Mouse (Mus musculus) heart, adult 2 months (tissue): ENCODE measurements around the gene Cntd1.

Experiments used
- CTCF ChIP-seq: fragments of 200-600 bp; IDR thresholded peaks from 2 replicates; pipeline ENCODE4 v1.8.1; 2022; ENCODE audit warnings: antibody characterized with exemption, mild to moderate bottlenecking, moderate library complexity
- POLR2A ChIP-seq: fragments of 200-500 bp; IDR thresholded peaks from 2 replicates; pipeline ENCODE4 v1.6.1; 2011; ENCODE audit warnings: mild to moderate bottlenecking, low read depth, low read length, control low read depth; ENCODE audit not compliant: insufficient read depth

GRCm38 (mm10) chr11:101272446-101272845 lies 6.4 kb upstream of the Cntd1 start:
- TF ChIP-seq POLR2A (no peak), CTCF (no peak)
